Mouse (Mus musculus) spleen, adult 12 weeks (tissue): ENCODE data around the gene Dcst1.

ENCODE experiments used
- DNase-seq: peaks from one replicate; pipeline ENCODE4 v3.0.0; 2022; ENCODE audit warnings: low spot score

Dcst1 gene

DNA sequence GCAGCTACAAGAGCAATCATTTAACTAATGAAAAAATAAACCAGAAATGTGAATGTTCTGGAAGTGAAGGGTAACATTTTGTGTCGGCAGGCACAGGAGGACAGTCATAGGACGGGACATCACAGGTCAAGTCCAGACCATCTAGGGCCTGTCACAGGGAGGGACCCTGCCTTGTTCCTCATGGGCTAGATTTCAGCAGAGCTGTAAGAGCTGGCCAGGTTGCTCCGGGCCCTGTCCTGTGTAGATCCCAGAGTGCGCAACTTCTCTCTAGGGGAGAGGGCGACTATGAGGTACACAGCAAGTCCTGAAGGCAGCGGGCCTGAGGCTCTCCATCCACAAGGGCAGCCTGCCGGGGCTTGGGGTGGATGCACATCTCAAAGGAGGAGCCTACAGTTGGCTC lies 3.4 kb downstream of the Dcst1 start, which contains the start of gene Dcst2:
Gene Dcst2 (plus strand): TSS at position 301 of the 400 bp plus-strand sequence.
- DNase-seq = no peak

DNA sequence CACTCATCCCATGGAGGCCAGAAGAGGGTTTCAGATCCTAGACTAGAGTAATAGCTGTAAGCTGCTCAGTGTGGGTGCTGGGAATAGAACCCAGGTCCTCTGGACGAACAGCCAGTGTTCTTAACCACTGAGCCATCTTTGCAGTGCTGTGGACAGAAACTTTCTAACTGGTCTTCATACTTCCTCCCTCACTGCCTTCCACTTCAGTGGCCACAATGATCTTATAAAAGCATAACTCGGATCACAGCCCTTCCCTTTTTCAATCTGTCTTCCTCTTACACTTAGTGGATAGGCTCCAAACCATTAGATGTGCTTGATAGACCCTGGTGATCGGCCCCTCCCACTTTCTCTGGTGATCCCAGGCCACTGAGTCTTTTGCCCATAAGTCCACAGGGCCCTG lies 4.8 kb downstream of the Dcst1 start:
- no peak for DNase-seq

DNA sequence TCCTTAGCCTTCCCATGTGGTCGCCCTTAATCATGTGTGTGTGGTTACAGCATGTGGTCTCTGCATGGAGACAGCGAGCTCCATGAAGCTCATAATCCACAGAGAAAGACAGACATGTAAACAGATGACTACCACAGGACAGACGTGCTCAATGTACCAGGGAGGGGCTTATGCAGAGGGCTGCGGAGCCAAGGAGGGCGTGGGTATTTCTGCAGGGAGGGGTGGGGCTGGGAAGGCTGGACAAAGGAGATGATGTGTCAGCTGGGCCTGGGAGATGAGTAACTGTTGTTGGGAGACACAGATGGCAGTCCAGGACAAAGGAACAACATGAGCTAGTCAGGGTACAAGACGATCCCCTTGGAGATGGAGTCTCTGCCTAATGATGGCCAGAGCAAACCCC lies 5.4 kb downstream of the Dcst1 start:
- DNase-seq = no peak

DNA sequence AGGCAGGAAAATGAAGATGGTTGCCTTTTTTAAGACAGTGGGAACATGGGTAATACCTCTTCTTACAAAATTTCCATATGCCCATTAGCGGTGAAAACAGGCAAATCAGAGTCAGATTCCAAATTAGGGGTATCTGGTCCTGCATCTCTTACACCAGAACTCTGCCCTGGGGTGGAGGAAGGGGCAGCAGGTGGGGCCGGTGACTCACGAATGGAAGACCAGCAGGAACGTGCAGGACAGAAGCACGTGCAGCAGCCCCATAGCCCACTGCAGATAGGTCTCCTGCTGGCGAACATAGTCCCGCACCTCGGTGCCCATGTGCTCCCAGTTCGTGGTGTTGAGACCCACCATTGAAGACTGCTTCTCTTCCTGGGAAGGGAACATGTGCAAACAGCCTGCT lies 9.0 kb downstream of the Dcst1 start:
- no peak for DNase-seq

DNA sequence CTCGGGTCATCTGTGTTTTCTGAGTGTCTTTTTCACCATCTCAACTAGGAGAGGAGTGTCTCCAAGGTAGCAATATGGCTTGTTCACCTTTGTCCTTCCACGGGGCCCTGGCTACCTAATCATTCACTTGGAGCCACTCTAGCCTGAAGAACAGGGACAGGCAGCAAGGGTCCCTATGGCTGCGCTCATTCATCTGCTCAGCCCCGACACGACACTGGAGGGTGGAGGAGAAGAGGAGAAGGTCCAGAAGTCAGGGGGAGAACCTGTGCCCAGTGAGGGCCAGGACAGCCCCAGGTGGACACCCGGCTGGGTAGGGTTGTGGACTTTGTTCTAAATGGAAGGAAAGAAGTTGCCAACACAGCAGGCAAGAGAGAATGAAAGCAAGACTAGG lies 9.5 kb downstream of the Dcst1 start:
- no peak for DNase-seq

DNA sequence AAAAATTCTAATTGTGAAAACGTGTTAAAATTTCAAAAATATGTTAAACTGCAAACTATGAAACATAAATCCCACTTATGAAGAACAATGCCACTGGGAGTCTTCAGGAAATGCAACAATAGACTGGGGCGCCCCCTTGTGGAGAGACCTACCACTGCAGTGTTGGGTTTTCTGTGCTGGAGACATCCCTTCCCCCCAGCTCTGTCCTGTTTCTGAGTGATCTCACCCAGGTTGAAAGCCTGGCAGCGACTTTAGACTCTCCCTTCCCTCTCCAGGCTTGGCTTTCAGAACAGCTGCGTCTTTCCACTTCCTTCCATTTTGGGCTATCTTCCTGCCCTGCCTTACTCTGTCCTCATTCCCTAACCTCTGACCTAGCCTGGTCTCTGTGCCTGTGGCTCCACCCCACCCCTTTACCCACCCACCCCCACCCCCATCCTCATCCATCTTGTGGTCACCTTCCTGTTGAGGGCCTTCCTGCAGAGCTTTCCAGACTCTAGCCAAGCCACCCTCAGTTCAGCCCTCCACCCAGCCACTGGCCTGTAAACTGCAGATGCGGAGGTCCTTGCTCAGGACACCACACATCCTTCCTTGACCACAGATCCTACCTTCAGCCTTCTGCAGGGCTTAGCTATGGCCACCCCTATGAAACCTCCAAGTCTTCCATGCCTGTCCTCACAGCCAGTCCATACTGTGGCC lies 10.1 kb downstream of the Dcst1 start:
- DNase-seq = peak; percentile 43

DNA sequence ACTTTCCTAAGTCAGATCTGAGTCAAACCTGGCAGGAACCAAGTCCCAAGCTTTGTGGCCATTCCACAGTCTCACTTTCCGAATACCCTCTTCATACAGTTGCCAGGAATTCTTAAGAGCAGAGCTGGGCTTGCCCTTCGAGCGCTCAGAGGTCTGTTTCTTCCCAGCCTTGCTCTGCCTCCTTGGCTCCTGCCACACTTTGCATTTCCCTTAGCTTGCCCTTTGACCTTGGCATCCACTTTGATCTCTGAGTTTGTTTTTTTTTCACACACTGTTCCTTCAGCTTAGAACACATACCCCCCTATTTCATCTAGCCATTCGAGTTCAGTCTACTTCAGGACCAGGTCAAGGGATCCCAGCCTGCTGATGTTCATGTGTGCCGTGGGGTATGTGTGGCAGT lies 13.8 kb downstream of the Dcst1 start:
- no peak for DNase-seq

DNA sequence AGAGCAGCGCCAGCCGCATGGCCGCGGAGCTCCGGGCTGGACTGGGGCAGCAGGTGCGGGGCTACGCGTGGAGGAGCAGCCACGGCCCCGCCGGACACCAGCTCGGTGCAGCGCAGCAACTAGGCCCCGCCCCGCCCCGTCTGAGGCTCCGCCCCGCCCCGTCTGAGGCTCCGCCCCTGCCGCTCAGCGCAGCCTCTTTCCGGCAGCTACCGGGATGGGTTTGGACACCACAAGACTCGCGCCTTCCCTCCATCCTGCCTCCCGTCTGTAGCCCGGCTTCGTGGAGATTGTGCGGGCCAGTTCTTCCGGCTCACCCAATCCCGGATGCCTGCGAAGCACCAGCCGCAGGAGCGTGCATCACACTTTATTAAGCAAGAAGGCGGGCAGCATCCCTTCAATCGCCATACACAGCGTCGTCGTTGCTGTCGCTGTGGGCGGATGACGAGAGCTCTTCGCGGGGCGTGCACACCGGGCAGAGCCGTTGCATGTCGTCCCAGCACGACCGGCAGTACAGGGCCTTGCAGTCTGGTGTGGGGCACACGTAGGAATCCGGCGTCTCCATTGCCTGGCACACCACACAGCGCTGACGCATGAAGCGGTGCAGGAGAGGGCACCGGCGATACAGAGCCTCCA lies 15.1 kb downstream of the Dcst1 start, which contains the start of gene Adam15:
Gene Adam15 (minus strand): TSS at position 128 of the 633 bp plus-strand sequence.
- DNase-seq = peak; percentile 72

DNA sequence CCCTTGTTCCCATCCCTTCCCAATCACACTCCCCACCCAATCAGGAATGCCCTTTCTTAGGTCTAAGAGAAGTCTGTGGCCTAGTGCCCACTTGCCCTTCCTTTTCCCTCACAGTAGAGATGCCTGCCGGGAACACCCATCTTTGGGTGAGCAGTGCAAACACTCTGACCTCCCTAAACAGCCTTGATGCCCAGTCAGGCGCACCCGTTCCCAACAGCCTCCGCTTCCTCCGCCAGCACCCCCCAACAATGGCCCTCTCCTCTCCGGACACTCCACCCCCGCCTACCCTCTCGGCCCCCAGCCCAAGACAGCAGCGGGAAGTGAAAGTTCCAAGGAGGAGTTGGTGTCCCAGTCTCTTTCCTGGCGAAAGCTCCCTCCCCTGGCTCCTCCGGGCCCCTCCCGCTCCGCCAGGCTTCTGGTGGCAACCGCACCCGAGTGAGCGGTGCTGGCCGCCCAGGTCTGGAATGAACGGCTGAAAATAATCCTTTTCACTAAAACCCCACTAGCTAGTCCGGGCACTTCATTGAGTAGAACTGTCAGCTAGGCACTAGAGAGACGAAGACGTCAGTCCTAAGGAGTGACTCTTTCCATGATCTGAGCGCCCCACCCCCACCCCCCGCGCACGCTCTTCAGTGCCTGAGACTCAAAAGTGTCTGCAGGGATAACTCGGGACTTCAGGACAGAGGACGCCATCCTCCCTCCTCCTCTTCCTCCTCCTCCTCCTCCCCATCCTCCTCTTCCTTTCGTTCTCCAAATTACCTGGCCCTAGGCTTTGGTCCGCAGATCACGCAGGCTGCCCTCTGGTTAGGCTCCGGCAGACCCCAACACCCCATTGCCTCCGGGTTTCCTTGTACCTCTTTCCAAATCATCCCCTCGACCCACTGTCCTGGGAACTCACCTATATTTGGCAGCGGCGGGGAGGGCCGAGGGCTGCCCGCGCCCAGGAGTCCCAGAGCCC lies 15.9 kb downstream of the Dcst1 start:
- DNase-seq = no peak

DNA sequence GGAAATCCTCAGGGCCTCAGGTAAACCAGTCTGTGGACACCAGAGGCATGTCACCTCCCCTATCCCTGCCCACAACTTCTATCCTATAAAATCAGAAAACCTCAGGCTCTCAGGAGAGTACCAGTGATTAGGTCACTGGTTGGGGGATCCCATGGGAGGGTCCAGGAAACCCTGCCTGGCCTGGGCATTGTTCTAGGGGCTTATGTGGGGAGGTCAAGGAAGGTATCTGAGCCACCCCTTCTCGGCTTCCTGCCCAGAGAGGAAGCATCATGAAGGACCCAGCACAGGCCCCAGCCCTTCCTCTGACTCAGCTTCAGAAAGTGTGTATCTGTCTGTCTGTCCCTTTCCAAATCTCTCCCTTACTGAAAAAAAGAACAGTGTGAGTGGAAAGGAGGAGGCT lies 17.1 kb downstream of the Dcst1 start:
- no peak for DNase-seq

DNA sequence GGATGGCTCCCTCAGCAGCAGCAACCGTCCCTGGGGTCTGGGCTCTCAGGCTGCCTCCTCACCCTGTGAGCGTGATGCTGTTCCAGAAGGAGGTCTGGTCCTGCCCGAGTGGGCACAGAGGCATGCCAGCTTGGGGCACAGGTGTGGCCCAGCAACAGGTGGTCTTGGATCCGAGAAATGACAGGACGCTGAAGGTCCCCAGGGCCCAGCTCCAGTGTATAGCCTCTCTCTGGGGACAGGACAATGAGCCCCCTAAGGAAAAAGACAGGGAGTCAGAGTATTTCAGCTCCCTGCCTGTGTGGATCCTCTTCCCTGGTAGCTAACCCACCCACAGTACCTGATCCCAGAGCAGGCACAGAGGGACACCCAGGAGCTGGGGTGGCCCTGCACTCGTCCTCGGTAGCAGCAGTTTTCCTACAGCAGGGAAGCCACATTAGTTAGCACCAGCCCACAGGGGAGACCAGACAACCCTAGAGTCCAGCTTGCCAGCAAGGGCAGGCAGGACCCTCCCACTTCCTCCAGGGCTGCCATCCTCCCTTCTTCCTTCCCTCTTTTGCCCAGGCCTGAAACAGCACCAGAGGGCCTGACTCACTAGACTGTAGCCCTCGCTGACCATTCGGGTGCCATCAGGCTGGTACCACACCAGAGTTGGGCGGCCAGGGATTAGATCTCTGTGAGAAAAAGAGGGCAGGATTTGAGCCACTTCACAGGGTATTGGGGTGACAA lies 18.1 kb downstream of the Dcst1 start:
- no peak for DNase-seq

DNA sequence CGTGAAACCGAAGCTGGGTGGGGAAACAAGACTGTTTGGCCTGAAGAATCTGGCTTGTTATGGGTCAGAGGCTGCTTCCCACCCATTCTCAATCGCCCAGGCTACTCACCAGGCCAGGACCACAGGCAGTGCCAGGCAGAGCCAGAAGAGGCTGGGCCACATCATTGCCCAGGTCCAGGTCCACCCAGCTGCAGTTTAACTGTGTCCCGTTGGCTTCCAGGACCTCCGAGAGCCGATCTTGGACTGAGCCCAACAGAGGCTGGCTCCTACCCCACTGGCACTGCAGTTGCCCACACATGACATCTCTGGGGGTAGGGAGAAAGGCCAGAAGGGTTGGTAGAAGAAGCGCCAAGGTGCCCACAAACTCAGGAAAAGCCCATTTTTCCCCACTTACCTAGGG lies 21.8 kb downstream of the Dcst1 start:
- no peak for DNase-seq

DNA sequence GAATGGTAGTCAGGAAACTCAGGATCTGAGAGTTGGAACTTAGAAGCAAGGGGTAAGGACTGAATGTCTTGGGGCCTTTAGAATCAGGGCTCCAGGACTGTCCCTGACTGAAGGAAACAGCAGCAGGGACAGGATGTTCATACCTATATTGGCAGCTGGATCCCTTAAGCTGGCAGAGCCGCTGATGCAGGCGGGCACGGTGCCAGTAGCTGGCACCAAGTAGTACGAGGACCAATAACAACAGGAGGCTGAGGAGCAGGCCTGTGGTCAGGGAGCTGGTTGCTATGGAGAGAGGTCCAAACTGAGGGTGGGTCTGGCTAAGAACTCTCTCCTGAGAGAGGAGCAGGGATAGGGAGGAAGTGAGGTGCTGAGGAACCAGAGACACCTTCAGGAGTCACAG lies 23.3 kb downstream of the Dcst1 start:
- no peak for DNase-seq

DNA sequence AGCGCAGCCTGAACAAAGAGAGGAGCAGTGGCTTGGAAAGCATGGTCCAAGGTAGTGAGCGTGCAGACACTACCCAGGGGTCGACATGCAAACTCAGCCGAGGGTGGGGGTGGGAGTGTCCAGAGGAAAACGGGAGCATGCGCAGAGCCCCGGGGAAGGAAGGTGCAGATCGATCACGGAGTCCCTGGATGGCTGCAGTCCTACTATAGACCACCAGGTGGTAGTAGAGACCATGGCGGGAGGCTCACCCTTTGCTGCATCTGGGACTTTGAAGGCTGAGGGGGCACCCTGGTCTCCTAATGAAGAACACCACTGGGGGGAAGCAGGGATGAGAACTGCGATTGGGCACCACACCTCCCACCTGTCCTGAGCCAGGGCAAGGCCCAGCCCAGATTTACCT lies 24.6 kb downstream of the Dcst1 start:
- DNase-seq = peak; percentile 42

DNA sequence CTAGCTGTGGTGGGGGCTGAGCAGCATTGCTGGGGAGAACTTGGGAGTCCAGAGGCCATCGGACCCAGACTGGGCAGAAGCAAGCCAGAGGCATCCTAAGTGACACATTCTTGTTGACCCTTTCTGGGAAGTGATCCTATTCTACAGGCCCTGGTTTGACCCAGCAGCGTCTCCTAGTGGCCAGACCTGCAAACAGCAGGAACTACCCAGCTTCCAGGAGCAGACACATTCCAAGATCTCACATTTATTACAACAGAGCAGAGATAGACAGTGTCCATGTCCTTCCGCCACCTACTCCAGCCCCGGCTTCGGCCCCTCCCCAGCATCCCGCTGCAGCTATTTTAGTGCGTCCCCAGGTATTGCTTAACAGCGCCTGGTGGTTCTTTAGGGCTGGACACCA lies 25.6 kb downstream of the Dcst1 start:
- peak; percentile 36 for DNase-seq

DNA sequence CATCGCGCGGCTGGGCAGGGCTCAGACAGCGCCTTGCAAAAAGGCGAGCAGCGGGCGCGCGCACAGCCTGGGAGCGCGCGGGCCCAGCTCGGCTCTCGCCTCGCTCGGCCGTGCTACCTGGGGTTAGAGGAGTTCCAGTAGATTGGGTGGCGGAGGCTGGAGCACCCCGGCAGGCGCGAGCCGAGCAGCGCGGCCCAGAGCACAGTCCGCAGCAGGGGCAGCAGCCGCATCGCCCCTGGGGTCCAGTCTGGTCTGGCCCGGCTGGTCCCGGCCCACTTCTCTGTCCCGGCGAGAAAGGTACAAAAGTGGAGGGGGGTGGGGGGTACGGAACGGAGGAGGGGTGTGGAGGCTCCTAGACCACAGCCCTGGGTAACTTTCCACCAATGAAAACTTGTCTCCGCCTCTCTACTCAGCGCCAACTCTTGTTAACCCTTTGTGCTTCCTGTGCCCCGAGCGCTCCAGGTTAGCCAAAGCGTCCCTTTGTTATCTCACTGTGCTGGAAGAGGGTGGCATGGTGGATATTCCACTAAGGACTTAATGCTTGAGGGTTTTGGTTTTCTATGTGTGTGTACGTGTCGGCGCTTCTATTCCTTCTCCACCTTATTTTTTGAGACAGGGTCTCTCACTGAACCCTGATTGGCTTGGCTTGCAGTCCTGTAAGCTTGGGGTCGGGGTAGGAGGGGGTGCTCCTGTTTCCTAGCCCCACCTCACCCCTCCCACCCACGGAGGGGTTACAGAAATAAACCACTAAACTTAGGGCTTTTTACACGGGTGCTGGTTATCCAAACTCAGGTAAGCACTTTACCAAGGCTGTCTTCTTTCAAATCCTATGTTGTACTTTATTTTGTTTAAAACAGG lies 27.1 kb downstream of the Dcst1 start, which contains the start of gene Efna4:
Gene Efna4 (minus strand): TSS at position 308 of the 858 bp plus-strand sequence.
- DNase-seq = no peak

DNA sequence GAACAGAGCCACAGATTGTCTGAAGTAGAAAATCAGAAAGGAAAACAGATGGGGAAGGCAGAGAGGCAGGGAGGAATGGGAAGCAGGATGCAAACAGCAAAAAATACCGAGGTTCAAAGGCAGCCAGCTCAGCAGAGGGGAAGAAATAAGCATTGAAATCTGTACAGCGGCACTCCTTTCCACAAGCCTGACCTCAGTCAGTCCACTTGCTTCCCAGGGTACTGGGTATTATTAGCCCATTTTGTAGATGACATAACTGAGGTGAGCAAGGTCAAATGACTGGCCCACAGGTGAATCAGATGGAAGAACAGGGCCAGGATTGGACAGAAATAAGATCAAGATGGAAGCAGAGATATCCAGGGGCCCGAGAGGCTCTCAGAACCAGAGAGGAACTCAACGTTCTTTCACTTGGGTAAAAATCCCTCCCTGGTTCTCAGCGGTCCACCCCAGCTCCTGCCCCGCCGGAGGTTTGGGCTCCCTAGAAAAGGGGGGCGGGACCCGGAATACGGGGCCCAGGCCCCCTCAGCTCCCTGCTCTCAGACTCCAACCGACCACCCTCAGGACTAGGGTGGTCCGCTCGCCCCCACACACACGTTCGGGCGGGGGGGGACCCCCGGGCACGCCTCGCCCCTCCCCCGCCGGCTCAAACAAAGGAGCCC lies 27.9 kb downstream of the Dcst1 start:
- DNase-seq = no peak

DNA sequence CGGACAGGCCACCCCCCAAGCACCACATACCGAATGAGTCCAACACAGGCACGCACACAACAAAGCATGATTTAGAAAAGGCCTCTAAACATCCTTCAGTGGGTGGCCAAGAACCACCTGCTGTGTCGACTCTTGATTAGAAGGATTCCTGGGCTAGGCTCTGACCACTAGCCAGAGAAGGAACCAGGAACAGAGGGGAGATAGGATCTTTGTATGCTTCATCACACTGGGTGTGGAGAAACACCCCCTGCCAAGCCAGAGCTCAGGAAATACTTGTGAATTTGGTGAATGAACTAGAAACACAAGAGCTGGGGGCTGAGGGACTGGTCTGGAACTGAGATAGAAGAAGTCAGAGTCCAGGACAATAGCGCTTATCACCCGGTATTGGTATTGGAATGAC lies 28.5 kb downstream of the Dcst1 start:
- no peak for DNase-seq

DNA sequence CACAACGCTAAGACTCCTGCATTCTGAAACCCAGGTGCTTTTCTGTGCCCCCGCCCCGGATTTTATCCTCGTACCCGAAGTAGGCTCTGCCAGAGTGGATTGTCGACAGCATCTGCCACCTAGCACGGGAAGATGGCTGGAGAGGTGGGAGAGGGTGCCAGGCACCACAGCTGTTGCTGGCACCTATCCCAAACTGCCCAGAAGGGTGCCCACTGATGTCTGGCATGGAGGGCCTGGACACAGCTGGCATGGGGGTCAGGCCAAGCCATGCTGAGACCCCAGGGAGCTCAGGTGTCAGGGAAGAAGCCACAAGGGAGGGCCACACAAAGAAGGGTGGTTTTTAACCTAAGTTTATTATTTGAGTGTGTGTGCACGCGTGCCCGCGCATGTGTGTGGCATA lies 32.0 kb downstream of the Dcst1 start:
- DNase-seq = no peak

DNA sequence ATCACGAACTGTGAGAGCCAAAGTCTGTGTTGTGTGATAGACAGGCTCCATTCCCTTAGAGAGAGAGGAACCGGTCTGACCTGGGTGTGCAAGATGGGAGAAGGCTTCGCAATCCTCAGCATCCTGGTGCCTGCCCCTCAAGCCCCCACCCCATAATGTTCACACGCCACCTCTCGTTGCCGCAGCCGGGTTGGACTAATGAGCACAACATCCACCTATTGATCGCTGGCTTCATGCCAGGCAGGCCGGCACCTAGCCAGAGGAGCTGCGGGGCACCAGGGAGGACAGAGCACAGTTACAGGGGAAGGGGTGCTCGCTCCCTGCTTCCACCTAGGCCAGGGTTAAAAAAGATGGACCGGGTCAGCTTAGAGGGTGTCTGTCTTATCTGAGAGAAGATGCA lies 32.6 kb downstream of the Dcst1 start:
- no peak for DNase-seq
